Mouse (Mus musculus): ENCODE results near the gene Lypd6b.

Gene Lypd6b

DNA sequence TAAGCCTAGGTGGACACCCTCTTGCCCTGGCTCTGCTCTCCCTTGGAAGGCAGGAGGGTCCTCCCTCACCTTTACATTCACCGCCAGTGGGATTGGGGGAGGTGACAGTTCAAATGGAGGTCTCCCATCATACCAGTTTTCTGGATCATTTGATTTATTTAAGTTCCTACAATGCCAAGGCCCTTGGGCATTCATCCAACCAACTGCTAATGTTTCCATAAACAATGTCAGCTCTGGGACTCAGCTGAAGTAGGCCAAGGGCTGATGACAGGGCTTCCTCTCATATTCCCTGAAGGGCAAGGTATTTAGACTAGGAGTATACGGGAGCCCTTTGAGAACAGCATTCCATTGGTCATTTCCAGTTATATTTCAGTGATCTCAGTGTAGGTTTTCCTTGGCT lies 170.0 kb downstream of the Lypd6b start:
- peak; percentile 3 for DNase-seq

DNA sequence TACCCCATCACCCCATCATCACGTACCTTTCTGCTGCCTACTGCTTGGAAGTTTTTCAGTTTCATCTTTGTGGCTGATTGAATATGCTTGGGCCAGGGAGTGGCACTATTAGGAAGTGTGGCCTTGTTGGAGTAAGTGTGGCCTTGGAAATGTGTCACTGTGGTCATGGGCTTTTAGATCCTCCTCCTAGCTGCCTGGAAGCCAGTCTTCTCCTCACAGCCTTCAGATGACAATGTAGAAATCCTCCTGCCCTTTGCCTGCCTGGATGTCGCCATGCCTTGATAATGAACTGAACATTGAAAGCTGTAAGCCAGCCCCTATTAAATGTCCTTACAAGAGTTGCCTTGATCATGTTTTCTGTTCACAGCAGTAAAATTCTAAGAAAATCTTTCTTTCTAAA lies 174.5 kb downstream of the Lypd6b start:
- DNase-seq, result no peak

DNA sequence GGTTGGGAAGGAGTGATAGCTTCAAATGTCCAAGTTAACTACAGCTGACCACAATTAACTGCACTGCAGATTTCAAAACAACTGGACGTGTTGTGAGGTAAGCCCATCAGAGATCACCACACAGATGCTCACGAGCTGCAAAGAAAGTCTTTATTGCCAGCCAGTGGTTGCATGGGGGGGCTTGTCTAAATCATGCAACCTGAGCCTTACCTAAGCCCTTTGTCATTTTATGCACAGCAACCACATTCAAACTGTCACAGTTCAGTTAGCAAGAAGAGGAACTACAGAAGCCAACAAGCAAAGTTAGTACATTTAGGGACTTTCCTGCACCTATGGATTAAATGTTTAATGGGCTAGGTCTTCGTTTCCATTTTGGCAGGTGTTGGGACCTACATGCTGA lies 177.4 kb downstream of the Lypd6b start:
- DNase-seq, result no peak

DNA sequence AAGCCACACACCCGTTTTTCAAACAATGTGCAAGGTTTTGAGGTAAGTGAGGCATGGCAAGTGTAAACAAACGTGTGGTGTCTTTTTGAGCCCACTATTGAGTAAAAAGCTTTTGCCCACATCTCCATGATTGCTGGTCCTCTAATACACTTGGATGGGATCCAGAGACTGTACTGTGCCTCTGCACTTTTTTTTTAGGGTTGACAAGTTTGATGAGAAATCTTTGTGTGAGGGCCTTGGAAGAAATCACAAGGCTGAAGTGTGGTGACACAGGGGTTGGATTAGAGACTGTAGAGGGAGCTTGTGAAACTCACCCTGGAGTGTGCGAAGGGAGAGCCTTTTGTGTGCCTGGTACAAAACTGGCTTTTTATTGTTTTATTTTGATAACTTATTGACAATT lies 180.3 kb downstream of the Lypd6b start:
- DNase-seq, result no peak

DNA sequence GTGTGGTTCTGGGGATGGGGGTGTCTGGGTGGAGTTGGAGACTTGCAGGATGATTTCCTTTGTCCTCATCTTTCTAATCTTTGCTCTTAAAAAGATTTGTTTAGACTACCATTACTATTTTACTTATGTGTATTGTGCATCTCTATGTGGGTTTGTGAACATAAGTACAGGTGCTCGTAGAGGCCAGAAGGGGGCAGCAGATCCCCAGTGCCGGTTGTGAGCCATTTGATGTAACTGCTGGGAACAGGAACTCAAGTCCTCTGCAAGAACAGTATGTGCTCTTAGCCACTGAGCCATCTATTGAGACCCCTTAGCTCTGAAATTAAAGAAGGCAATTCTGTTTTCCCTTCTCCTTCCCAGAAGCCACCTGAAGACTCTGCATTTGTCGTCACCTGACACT lies 183.5 kb downstream of the Lypd6b start:
- DNase-seq, result no peak

DNA sequence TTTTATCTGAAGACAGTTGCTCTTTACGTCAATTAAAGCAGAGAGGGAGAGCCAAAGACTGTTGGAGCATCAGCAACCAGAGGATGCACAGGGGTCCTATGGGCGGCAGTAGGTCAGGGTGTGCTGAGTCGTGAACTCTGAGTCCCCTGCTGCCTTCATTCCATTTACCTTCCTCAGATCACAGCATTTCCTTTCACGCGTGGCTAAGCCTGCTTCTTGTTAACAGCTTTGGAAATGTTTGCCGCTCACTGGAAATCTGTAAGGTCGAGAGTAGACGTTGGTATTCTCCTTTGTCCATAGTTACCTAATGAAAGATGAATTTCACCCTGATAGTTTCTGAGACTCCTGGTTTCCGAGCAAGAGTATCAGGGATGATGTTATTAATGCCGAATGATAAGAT lies 191.1 kb downstream of the Lypd6b start:
- DNase-seq, result no peak

DNA sequence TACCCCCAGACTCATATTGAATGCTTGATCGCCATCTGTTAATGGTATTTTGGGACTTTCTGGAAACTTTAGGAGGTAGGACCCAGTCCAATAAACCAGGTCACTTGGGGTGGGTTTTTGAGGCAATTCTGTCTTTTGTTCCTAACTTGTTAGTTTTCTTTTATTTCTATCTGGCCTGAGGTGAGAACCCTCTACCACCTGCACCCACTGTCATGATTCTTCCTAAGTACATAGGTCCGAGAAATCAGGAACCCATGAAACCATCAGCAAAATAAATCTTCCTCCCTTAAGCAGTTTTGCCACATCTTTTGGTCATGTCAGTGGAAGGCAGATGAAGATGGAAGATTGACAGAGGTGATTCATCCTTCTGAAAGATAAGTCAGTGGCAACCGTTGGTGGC lies 192.5 kb downstream of the Lypd6b start:
- no peak for DNase-seq

DNA sequence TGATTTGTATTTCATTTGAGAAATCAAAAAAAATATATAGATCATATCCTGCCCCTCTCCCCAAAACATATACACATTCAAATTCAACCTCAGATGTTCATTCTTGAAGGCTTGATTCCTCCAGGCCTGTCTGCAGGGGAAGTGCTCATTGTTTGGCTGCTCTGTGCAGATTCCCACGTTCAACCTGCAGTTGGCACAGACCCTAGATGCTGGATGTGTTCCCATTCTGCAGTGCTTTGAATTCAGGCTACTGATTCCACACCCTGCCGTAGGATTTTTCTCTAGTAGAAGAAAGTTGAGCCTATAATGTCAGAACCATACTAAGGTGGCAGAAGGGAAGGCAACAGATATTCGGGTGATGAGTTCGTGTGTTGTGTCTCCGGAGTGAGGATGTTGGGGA lies 195.5 kb downstream of the Lypd6b start:
- DNase-seq, result no peak

DNA sequence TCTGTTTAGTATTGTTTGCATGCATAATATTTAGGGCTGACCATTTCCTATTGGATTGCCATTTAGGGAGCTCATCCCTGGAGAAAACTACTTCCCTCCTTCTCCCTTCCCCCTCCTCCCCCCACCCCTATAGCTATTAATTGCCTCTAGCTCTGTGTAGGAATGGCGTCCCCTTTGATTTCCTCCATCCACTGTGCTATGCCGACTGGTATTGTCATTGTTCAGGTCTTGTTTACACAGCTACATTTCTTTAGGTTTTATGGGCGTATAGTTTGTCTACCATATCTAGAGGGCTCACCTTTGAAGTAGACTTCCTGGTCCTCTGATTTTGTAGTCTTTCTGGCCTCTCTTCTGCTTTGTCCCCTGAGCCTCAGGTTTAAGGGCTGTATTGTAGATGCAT lies 197.3 kb downstream of the Lypd6b start:
- DNase-seq, result no peak

DNA sequence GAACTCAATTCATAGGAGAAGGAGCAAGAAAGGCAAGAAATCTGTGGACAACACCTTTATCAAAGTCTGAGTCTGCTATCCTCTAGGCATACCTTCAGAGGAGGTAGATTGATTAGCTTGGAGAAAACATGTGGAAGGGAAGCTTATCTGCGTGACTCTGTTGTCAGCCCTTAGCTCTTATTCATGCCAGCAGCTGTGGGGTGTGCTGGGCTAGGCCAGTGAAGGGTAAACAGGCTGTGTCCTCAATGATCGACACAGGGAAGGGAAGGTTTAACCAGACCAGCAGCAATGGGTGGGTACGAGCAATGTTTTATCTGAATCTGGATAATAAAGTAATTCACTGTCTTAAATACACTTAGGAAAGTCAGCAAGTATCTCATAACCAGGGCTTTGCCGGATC lies 208.4 kb downstream of the Lypd6b start:
- no peak for DNase-seq

DNA sequence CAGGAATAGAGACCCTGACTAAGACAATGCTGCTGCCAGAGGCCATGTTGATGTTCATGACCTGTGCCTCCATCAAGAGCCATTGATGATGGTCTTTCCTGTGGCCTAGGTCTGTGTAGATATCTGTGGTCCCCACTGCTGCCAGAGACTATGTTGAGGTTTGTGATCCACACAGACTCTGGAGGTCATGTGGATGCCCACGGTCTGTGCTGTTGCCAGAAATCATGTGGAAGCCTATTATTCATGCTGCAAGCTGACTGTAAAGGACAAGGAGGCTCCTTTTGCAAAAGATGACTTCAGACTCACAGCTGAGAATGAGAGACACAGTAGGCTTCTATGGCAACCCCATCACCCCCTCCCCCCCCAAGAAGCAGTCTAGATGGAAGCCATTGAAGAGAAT lies 209.7 kb downstream of the Lypd6b start:
- DNase-seq, result no peak
